Mouse (Mus musculus) G1E (cell line): ENCODE data around the gene Fas.

ENCODE experiments used
- CTCF ChIP-seq: IDR thresholded peaks from 2 replicates; pipeline ENCODE4 v1.5.1; 2012; ENCODE audit warnings: low read depth, low read length, inconsistent platforms, mixed read lengths
- GATA1 ChIP-seq: IDR thresholded peaks from 2 replicates; pipeline ENCODE4 v1.6.1; 2012; ENCODE audit warnings: borderline replicate concordance, low read length, inconsistent platforms, mixed read lengths
- POLR2AphosphoS5 ChIP-seq: IDR thresholded peaks from 2 replicates; pipeline ENCODE4 v1.6.1; 2012; ENCODE audit warnings: low read depth, low read length, inconsistent platforms; ENCODE audit not compliant: insufficient replicate concordance

DNA sequence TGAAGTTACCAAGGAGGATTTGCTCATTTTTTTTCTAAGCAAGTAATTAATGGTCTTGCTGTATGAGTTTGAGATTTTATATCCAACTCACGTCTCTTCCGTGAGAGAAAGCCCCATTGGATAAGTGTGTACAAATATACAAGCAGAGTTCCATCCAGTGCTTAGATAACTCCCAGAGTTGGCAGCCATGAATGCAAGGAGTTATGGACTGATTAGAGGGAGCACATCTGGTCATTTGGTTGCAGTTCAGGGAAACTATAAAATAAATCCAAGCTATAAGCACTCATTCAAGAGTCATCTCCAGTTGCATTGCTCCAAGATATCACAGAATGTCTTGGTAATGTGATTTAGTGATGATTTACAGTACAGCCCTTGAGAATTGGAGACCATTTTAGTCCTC lies 33.5 kb upstream of the Fas start:
- TF ChIP-seq CTCF (no peak), GATA1 (no peak), POLR2AphosphoS5 (no peak)
